Mouse (Mus musculus) activated CD4-positive, CD25-positive, alpha-beta regulatory T cell (primary cell): ENCODE results near the gene Vapb. TPM values are rescaled to one million over a fixed set of nuclear protein-coding genes. Genes with fewer than 3 reads are reported as not detected.

Experiments
- polyA plus RNA-seq, 2 experiments: library from polyadenylated mRNA; unstranded; fragments of 100-300 nt; shearing (Covaris generic); gene quantifications; one replicate each; pipeline ENCODE4 v1.2.1; 2017

The Vapb gene
- polyA plus RNA-seq, result 10 to 100 TPM; 51.5 to 53.2 TPM

GRCm38 (mm10) chr2:173737222-173737989, at the start of gene Vapb:
Gene Vapb, plus strand, starts transcription at chr2:173737511.

GRCm38 (mm10) chr2:173719115-173719514, 18.2 kb upstream of the Vapb start, which contains the start of gene 1700010B08Rik:
Gene 1700010B08Rik, plus strand, starts transcription at chr2:173719415.

Other genes starting within 250 kb of the Vapb start
- not detected for gene 1700021F07Rik, start 214.9 kb upstream of the Vapb start, polyA plus RNA-seq
- gene Ankrd60, start 159.1 kb upstream of the Vapb start, polyA plus RNA-seq, result not detected
- gene Rab22a, start 77.8 kb upstream of the Vapb start, polyA plus RNA-seq, result 10 to 100 TPM; 43.4 to 46.9 TPM
- gene 1700010B08Rik, start 18.1 kb upstream of the Vapb start, polyA plus RNA-seq, result not detected